Mouse (Mus musculus) hindbrain, embryonic 15.5 days (tissue): Measurements from ENCODE around the gene Scaf11. TPM values are rescaled to one million over a fixed set of nuclear protein-coding genes. Genes with fewer than 3 reads are reported as not detected.

Experiments used
- ATAC-seq: fragments of 200-750 bp; cut with Nextera tagmentation; 2 replicates; pipeline ENCODE4 v1.8.0; 2017; ENCODE audit warnings: low read depth, moderate number of reproducible peaks, moderate TSS enrichment; ENCODE audit not compliant: low FRiP score
- H3K27ac ChIP-seq: fragments of 300-500 bp; sonication (generic); replicated peaks from 2 replicates; pipeline ENCODE4 v1.5.1; 2015; ENCODE audit warnings: mild to moderate bottlenecking, inconsistent platforms
- H3K27me3 ChIP-seq: fragments of 300-500 bp; sonication (generic); 2 replicates; pipeline ENCODE4 v1.6.1; 2015; ENCODE audit warnings: control low read depth, inconsistent platforms
- H3K36me3 ChIP-seq: fragments of 300-500 bp; sonication (generic); 2 replicates; pipeline ENCODE4 v1.6.1; 2015; ENCODE audit warnings: control low read depth, inconsistent platforms
- H3K4me1 ChIP-seq: fragments of 300-500 bp; sonication (generic); replicated peaks from 2 replicates; pipeline ENCODE4 v1.6.1; 2015; ENCODE audit warnings: control low read depth, inconsistent platforms
- H3K4me2 ChIP-seq: fragments of 300-500 bp; sonication (generic); 2 replicates; pipeline ENCODE4 v1.6.1; 2015; ENCODE audit warnings: moderate library complexity, mild to moderate bottlenecking, inconsistent platforms
- H3K4me3 ChIP-seq: fragments of 300-500 bp; sonication (generic); 2 replicates; pipeline ENCODE4 v1.5.1; 2015; ENCODE audit warnings: mild to moderate bottlenecking, inconsistent platforms
- H3K9ac ChIP-seq: fragments of 300-500 bp; sonication (generic); 2 replicates; pipeline ENCODE4 v1.6.1; 2015; ENCODE audit warnings: inconsistent platforms
- H3K9me3 ChIP-seq: fragments of 300-500 bp; sonication (generic); 2 replicates; pipeline ENCODE4 v1.6.1; 2016; ENCODE audit warnings: control low read depth, inconsistent platforms
- WGBS: fragments of 180-500 bp; shearing (Covaris S2); methylation state at CpG from one replicate; pipeline ENCODE4 v1.1.7; 2015; 5-methylcytosine and 5-hydroxymethylcytosine counted together
- polyA plus RNA-seq: library from polyadenylated mRNA; unstranded; fragments of >200 nt; fragmentation: Nextera tagmentation; extraction: Ambion mirVana; gene quantifications from 2 replicates; pipeline ENCODE4 v1.2.1, GENCODE M21; 2015

The Scaf11 gene
- polyA plus RNA-seq, 1 experiment from 2014 or later, result 42.3 TPM

DNA sequence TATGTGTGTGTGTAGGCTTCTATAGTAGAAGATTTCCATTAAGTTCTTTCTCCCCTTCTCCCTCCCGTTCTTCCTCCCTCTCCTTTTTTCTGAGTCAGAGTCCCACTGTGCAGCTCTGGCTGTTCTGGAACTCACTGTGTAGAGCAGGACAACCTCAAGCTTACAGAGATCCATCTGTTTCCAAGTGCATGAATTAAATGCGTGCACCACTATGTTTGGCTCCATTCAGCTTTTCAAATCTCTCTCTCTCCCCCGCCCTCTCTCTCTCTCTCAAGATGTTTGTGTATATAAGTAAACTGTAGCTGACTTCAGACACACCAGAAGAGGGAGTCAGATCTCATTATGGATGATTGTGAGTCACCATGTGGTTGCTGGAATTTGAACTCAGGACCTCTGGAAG is 20.2 kb upstream of the Scaf11 start:
- H3K27me3 ChIP-seq, result no peaks in the 10 kb centered on the region
- H3K36me3 ChIP-seq, result no peaks in the 10 kb centered on the region
- H3K9me3 ChIP-seq, result no peaks in the 10 kb centered on the region
- no peak overlapping the region for H3K4me2 ChIP-seq
- H3K4me1 ChIP-seq, result 0 out of 2 replicates have a peak, but pooled peaks cover 4% of the 10 kb centered on the region
- no peak overlapping the region for H3K9ac ChIP-seq
- ATAC-seq, result no peak
- H3K27ac ChIP-seq, result no peak overlapping the region
- 76% methylated on average over 3 of the region's 3 CpGs for WGBS
- no peak overlapping the region for H3K4me3 ChIP-seq

DNA sequence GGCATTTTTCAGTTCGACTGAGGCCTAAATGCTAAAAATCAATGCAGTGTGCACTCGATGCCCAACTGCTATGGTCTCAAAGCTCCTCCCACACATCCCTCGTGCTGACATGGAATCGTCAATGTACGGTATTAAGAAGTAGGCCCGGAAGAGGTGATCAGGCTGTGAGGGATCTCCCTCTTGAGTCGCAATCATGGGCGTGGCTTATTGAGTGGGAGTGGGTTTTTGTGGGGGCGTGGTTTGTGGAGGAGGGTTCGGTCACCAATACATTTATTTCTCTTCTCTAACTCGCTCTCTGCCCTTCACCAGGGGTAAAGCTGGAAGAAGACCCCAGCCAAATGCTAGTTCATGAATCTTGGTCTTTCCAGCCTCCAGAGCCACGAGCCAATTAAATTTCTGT is 17.4 kb upstream of the Scaf11 start:
- Histone ChIP-seq H3K4me3 (no peak overlapping the region), H3K27me3 (no peaks in the 10 kb centered on the region), H3K27ac (no peak overlapping the region), H3K4me1 (no peaks in the 10 kb centered on the region), H3K9ac (no peak overlapping the region), H3K36me3 (no peaks in the 10 kb centered on the region), H3K4me2 (no peak overlapping the region), H3K9me3 (no peaks in the 10 kb centered on the region)
- no peak for ATAC-seq
- WGBS, result 90% methylated on average over 12 of the region's 12 CpGs

DNA sequence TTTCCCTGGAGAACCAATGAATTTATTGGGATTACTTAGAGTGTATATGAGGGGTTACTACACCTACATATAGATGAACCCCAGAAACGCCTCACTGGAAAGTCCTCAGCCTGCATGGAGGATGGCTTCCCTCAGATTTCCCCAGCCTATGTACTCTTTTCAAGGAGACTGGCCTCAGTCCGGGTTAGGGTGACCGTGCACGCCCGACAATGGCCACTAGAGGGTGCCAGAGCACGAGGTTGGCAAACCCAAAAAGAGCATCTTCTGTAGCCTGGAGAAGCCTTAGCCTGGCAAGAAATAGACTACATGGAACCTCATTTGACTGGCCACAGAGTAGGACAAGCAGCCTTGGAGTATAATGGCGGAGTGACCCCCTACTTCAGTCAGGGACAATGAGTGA is 15.7 kb upstream of the Scaf11 start:
- Histone ChIP-seq H3K4me3 (no peak overlapping the region), H3K36me3 (no peaks in the 10 kb centered on the region), H3K27me3 (no peaks in the 10 kb centered on the region), H3K9me3 (no peaks in the 10 kb centered on the region), H3K4me2 (no peak overlapping the region), H3K9ac (no peak overlapping the region), H3K4me1 (no peaks in the 10 kb centered on the region), H3K27ac (no peak overlapping the region)
- no peak for ATAC-seq
- WGBS, result 6% methylated on average over 7 of the region's 7 CpGs

DNA sequence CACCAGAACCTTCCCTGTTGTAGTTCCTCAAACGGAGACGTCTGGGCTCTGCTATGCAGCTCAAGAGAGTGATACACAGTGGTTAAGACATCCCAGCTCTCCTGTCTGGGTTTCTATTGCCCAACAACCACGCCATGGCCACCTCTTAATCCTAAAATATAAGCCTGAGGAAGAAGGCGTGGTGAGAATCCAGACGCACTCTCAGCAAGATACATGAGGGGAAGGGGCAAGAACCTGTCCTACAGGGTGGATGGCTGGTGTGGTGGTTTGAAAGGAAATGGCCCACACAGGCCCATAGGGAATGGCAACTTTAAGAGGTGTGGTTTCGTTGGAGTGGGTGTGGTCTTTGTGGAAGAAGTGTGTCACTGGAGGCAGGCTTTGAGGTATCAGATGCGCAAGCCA is 14.9 kb upstream of the Scaf11 start:
- no peaks in the 10 kb centered on the region for H3K4me1 ChIP-seq
- no peak overlapping the region for H3K27ac ChIP-seq
- no peak overlapping the region for H3K9ac ChIP-seq
- H3K4me3 ChIP-seq, result no peak overlapping the region
- H3K36me3 ChIP-seq, result no peaks in the 10 kb centered on the region
- ATAC-seq, result no peak
- no peak overlapping the region for H3K4me2 ChIP-seq
- H3K9me3 ChIP-seq, result no peaks in the 10 kb centered on the region
- WGBS, result 89% methylated on average over 7 of the region's 7 CpGs
- H3K27me3 ChIP-seq, result no peaks in the 10 kb centered on the region

DNA sequence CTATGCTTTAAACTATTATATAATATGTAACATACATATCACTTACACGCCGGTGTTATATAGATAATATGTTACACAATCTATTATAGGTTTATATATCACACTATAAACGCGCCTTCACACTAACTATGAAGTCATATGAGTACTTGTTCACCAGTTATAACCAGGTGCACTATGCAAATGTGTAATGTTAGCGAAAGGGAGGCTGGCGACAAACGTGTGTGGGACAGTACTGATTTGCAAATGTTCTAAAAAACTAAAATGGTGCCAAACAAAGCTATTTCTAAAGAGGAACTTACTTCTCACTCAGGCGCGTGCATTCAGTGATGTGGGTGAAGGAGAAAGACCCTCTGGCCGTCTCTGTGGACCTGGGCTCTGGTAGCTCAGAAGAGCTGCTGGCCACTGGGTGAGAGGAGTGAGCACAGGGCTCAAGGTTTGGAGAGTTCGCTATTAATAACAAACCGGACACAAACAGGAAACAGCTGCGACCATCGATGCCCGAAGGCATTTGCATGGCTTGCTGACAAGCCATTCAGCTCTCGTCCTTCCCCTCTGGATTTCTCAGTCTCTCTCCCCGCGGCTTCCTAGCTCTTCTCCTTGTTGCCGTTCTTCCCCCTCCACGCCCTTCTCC is 13.8 kb upstream of the Scaf11 start:
- no peak for ATAC-seq
- WGBS, result 79% methylated on average over 20 of the region's 20 CpGs
- Histone ChIP-seq H3K36me3 (no peaks in the 10 kb centered on the region), H3K9ac (no peak overlapping the region), H3K4me3 (no peak overlapping the region), H3K27ac (no peak overlapping the region), H3K9me3 (no peaks in the 10 kb centered on the region), H3K4me2 (no peak overlapping the region), H3K27me3 (no peaks in the 10 kb centered on the region), H3K4me1 (no peaks in the 10 kb centered on the region)

DNA sequence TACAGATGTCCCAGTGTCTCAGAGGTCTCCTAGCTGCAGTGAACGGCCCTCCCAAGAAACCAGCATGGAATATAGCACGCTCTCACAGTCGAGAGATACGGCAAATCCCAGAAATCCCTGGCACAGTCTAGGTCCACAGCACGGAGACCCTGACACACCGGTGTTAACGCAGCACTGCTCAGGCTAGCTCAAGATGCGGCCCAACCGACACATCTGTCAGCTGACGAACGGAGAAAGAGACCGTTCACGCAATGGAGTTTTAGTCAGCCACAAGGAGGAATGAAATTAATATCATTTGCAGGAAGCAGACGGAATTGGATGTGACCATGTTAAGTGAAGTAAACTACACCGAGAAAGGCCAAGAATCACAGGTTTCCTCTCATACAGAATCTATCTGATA is 13.3 kb upstream of the Scaf11 start:
- Histone ChIP-seq H3K4me3 (no peak overlapping the region), H3K27me3 (no peaks in the 10 kb centered on the region), H3K4me1 (no peaks in the 10 kb centered on the region), H3K4me2 (no peak overlapping the region), H3K27ac (no peak overlapping the region), H3K36me3 (no peaks in the 10 kb centered on the region), H3K9ac (no peak overlapping the region), H3K9me3 (no peaks in the 10 kb centered on the region)
- WGBS, result 92% methylated on average over 15 of the region's 15 CpGs
- no peak for ATAC-seq

DNA sequence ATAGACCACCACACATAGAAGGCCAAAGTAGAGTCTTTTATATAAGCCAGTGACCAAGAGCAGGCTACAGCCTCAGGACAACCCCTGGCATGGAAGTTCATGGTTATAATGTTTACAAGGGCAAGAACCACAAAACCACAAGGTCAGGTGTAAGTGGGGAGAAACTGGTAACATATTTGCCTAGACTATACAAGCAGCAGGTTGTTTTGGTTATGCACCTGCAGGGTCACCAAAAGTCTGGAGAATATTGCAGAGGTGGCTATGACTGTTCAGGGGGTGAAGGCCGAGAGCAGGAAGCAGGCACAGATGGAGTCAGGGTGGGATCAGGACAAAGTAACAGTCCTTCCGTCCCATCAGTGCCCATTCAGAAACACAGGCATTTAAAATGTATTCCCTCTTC is 7.7 kb upstream of the Scaf11 start:
- no peaks in the 10 kb centered on the region for H3K27me3 ChIP-seq
- 91% methylated on average over 2 of the region's 2 CpGs for WGBS
- no peak overlapping the region for H3K27ac ChIP-seq
- H3K4me2 ChIP-seq, result no peak overlapping the region
- no peaks in the 10 kb centered on the region for H3K4me1 ChIP-seq
- no peaks in the 10 kb centered on the region for H3K36me3 ChIP-seq
- H3K9ac ChIP-seq, result no peak overlapping the region
- no peak for ATAC-seq
- no peak overlapping the region for H3K4me3 ChIP-seq
- no peaks in the 10 kb centered on the region for H3K9me3 ChIP-seq

DNA sequence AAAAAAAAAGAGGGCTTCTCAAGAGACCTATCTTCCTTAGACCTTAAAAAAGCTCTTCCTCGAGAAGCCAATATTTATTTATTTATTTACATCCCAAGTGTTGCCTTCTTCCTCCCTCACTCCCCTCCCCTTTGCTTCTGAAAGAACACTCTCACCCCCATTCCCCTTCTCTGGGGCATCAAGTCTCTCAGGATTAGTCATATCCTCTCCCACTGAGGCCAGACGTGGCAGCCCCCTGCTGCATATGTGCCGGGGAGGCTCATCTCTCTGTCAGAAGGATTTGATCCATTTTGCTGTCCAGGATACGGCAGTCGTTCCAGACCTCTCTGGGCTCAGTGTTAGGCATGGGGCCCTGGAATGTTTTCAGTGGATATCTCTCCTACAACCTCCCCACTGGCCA is 7.2 kb upstream of the Scaf11 start:
- Histone ChIP-seq H3K4me1 (no peaks in the 10 kb centered on the region), H3K27ac (no peak overlapping the region), H3K4me2 (no peak overlapping the region), H3K27me3 (no peaks in the 10 kb centered on the region), H3K9ac (no peak overlapping the region), H3K9me3 (no peaks in the 10 kb centered on the region), H3K4me3 (no peak overlapping the region), H3K36me3 (no peaks in the 10 kb centered on the region)
- WGBS, result 74% methylated on average over 5 of the region's 5 CpGs
- no peak for ATAC-seq

DNA sequence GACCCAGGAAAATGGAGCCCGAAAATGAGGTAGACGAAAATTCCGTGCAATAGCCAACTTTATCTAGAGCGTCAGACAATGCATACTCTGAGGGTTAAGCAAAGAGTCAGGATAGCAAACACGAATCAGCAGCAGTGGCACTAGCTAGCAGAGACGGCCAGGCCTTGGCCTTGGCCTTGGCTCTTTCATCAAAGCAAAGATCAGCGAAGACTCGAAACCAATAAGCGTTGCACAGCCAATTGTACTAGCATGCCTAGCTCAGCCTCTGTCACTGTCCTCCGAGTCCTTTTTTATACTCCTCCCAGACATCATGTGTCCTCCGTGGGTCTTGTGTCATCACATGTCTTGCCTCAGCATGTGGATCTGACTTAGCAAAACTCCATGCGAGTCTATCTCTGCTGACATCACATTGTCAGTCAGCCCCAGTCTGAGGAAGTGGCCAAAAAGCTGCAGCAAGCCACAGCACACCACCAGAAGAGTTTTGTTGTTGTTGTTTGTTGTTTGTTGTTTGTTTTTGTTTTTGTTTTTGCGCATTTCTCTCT is 5.8 kb upstream of the Scaf11 start:
- H3K4me1 ChIP-seq, result peaks cover 12% of the 10 kb centered on the region
- no peaks in the 10 kb centered on the region for H3K27me3 ChIP-seq
- ATAC-seq, result no peak
- no peak overlapping the region for H3K4me2 ChIP-seq
- H3K9ac ChIP-seq, result no peak overlapping the region
- 93% methylated on average over 13 of the region's 13 CpGs for WGBS
- H3K9me3 ChIP-seq, result no peaks in the 10 kb centered on the region
- H3K4me3 ChIP-seq, result no peak overlapping the region
- no peak overlapping the region for H3K27ac ChIP-seq
- H3K36me3 ChIP-seq, result no peaks in the 10 kb centered on the region

DNA sequence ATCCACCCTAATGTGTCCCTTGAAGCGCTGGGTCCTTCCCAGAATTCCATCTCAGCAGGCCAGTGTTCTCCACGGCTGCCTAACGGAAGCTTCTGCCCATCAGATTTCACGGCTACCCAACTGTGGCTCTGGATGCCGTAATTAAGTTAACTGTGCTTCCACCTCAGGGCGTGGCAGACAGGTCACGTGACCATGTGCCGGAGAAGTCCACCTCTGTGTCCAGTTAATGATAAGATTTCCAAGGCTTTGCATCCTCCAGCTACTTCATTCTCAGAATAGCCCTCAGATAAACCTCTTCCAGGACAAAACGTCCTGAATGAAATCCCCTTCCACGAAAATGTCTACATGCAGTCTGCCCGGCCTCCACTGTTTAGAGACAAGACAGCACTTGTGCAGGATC is 4.4 kb upstream of the Scaf11 start:
- no peaks in the 10 kb centered on the region for H3K9me3 ChIP-seq
- no peaks in the 10 kb centered on the region for H3K36me3 ChIP-seq
- H3K9ac ChIP-seq, result no peak overlapping the region
- no peak overlapping the region for H3K4me3 ChIP-seq
- ATAC-seq, result no peak
- H3K27me3 ChIP-seq, result no peaks in the 10 kb centered on the region
- H3K4me1 ChIP-seq, result peaks cover 12% of the 10 kb centered on the region
- H3K27ac ChIP-seq, result no peak overlapping the region
- WGBS, result 86% methylated on average over 11 of the region's 11 CpGs
- no peak overlapping the region for H3K4me2 ChIP-seq

DNA sequence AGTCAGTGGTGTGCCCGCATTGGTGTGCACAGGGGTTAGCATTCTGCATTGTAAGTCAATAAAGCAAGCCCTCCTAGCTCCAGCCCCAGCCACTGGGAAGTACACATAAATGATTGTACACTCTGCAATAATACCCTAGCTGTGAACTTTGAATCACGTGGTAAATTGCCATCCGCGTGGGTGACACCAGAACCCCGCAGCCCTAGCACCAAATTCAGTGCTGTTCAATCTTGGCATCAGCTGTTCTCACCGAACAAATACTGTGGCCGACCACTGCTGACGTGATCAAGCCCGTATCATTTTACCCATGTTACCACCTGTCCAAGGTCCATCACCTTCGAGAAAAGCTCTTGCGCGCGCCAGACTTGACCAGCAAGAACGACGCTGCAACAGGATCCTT is 3.2 kb upstream of the Scaf11 start:
- H3K4me1 ChIP-seq, result peaks cover 19% of the 10 kb centered on the region
- H3K27me3 ChIP-seq, result no peaks in the 10 kb centered on the region
- WGBS, result 97% methylated on average over 15 of the region's 15 CpGs
- no peaks in the 10 kb centered on the region for H3K9me3 ChIP-seq
- no peaks in the 10 kb centered on the region for H3K36me3 ChIP-seq
- H3K4me2 ChIP-seq, result no peak overlapping the region
- no peak overlapping the region for H3K4me3 ChIP-seq
- no peak overlapping the region for H3K27ac ChIP-seq
- no peak overlapping the region for H3K9ac ChIP-seq
- no peak for ATAC-seq

DNA sequence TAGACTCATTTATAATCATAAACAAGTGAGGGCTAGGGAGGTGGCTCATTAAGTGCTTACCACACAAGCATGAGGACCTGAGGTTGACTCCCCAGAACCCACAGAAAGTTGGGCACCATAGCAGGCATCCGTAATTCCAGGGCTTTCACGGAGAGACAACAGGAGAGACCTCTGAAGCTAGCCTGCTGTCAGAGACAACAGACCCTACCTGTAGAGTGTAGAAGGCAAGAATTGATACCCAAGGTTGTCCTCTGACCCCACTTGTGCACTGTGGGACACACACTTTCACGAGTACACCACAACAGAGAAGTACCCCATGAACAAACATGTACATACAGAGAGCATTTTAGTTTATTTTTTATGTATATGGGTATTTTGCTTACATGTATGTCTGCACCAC is 2.0 kb upstream of the Scaf11 start:
- ATAC-seq, result no peak
- Histone ChIP-seq H3K4me2 (no peak overlapping the region), H3K27me3 (no peaks in the 10 kb centered on the region), H3K4me1 (peaks cover 28% of the 10 kb centered on the region), H3K9me3 (no peaks in the 10 kb centered on the region), H3K4me3 (no peak overlapping the region), H3K27ac (no peak overlapping the region), H3K9ac (no peak overlapping the region), H3K36me3 (no peaks in the 10 kb centered on the region)
- WGBS, result 89% methylated on average over 3 of the region's 3 CpGs
